In genomic region chr11:119997351-119997750, GRCm38 (mm10) we compare ENCODE assay signal across 27 mouse cellular contexts. TPM values are rescaled to one million over a fixed set of nuclear protein-coding genes. Genes with fewer than 3 reads are reported as not detected.
A peak's percentile ranks its signal among the peaks of the same experiment; 100 is the strongest.
DNase-seq lines count a peak whose midpoint lies in the region; ATAC-seq lines count a peak whose summit lies in the region.
"Had no signal": no experiment of that assay in that cellular context is flagged by ENCODE, and none has a peak within 500 bp of the region (broad histone marks: within the 10 kb centered on the region; RNA-seq: fewer than 3 reads in every experiment).

No protein-coding gene starts in this region.

- 0 out of 2 replicates have a peak overlapping the region, but pooled peaks have one; percentile 1 for H3K27ac ChIP-seq in hindbrain, embryonic 10.5 days
- H3K27ac ChIP-seq in hindbrain, embryonic 14.5 days: no peak overlapping the region
- H3K27ac ChIP-seq in limb, embryonic 13.5 days: no peak overlapping the region
- H3K27ac ChIP-seq in limb, embryonic 10.5 days: no peak overlapping the region
- H3K27ac ChIP-seq: embryonic facial prominence, embryonic 10.5 days; embryonic facial prominence, embryonic 13.5 days; forebrain, embryonic 12.5 days; forebrain, embryonic 15.5 days; gastrocnemius, adult 2 months; hindbrain, embryonic 15.5 days had no signal

- H3K9ac ChIP-seq in hindbrain, embryonic 14.5 days: no peak overlapping the region
- H3K9ac ChIP-seq in limb, embryonic 13.5 days: peak overlapping the region; percentile 43; the same call in 1 of the 2 replicates
- H3K9ac ChIP-seq: embryonic facial prominence, embryonic 13.5 days; forebrain, embryonic 12.5 days; forebrain, embryonic 15.5 days; hindbrain, embryonic 15.5 days had no signal

- 0 out of 2 replicates have a peak, but pooled peaks cover 11% of the 10 kb centered on the region for H3K4me1 ChIP-seq in hindbrain, embryonic 10.5 days (replicated peaks)
- H3K4me1 ChIP-seq in hindbrain, embryonic 14.5 days (replicated peaks; ENCODE audit: control insufficient read depth, insufficient read depth, low read length): no peaks in the 10 kb centered on the region
- H3K4me1 ChIP-seq in limb, embryonic 13.5 days: no peaks in the 10 kb centered on the region
- no peaks in the 10 kb centered on the region for H3K4me1 ChIP-seq in limb, embryonic 10.5 days
- H3K4me1 ChIP-seq: embryonic facial prominence, embryonic 13.5 days; hindbrain, embryonic 15.5 days had no signal

- peaks cover 47% of the 10 kb centered on the region for H3K36me3 ChIP-seq in hindbrain, embryonic 10.5 days
- H3K36me3 ChIP-seq in hindbrain, embryonic 14.5 days (replicated peaks; ENCODE audit: control insufficient read depth, insufficient read depth): no peaks in the 10 kb centered on the region
- peaks cover 72% of the 10 kb centered on the region for H3K36me3 ChIP-seq in limb, embryonic 13.5 days
- H3K36me3 ChIP-seq in limb, embryonic 10.5 days: peaks cover 55% of the 10 kb centered on the region
- H3K36me3 ChIP-seq: forebrain, embryonic 15.5 days; hindbrain, embryonic 15.5 days had no signal

- no peaks in the 10 kb centered on the region for H3K27me3 ChIP-seq in hindbrain, embryonic 10.5 days (ENCODE audit: insufficient read depth, poor library complexity, severe bottlenecking)
- no peaks in the 10 kb centered on the region for H3K27me3 ChIP-seq in hindbrain, embryonic 14.5 days (ENCODE audit: control insufficient read depth, insufficient read depth, low read length)
- H3K27me3 ChIP-seq in limb, embryonic 13.5 days: no peaks in the 10 kb centered on the region
- H3K27me3 ChIP-seq in limb, embryonic 10.5 days (ENCODE audit: low read depth, poor library complexity, severe bottlenecking): no peaks in the 10 kb centered on the region
- H3K27me3 ChIP-seq: embryonic facial prominence, embryonic 13.5 days; forebrain, embryonic 12.5 days; forebrain, embryonic 15.5 days; hindbrain, embryonic 15.5 days had no signal

- no peak overlapping the region for H3K4me3 ChIP-seq in hindbrain, embryonic 10.5 days
- H3K4me3 ChIP-seq in hindbrain, embryonic 14.5 days (replicated peaks; ENCODE audit: low read length): no peak overlapping the region
- H3K4me3 ChIP-seq in limb, embryonic 13.5 days: no peak overlapping the region
- no peak overlapping the region for H3K4me3 ChIP-seq in limb, embryonic 10.5 days
- H3K4me3 ChIP-seq: embryonic facial prominence, embryonic 10.5 days; embryonic facial prominence, embryonic 13.5 days; erythroblast, embryonic 14.5 days; forebrain, embryonic 12.5 days; forebrain, embryonic 15.5 days; gastrocnemius, adult 2 months; hindbrain, embryonic 15.5 days had no signal

- WGBS in hindbrain, embryonic 10.5 days: 88% methylated on average over 16 of the region's 16 CpGs
- 76% methylated on average over 16 of the region's 16 CpGs for WGBS in hindbrain, embryonic 14.5 days
- 92% methylated on average over 16 of the region's 16 CpGs for WGBS in limb, embryonic 13.5 days
- WGBS in limb, embryonic 10.5 days: 93% methylated on average over 16 of the region's 16 CpGs

- DNase-seq in adrenal gland, adult 8-10 months: peak; percentile 45
- no peak for DNase-seq in adrenal gland, postnatal 25 days
- no peak for DNase-seq in hindbrain, embryonic 10.5 days (ENCODE audit: low spot score)
- DNase-seq in hindbrain, embryonic 14.5 days (ENCODE audit: low spot score): no peak
- DNase-seq in limb, embryonic 10.5 days (ENCODE audit: low spot score): no peak
- no peak for DNase-seq in yolk sac, embryonic 10.5 days (ENCODE audit: low spot score)
- DNase-seq: cerebellum, adult 11 months; cerebellum, adult 2 months; cerebellum, adult 9-11 months; cerebellum, postnatal 25 days; embryo, embryonic 11 days; gastrocnemius, adult 2 months; gastrocnemius, postnatal 14 days; heart, adult 11 months; heart, postnatal 36 days; kidney, adult 2 months had no signal

- no peaks in the 10 kb centered on the region for H3K9me3 ChIP-seq in hindbrain, embryonic 10.5 days
- H3K9me3 ChIP-seq in hindbrain, embryonic 14.5 days (ENCODE audit: control insufficient read depth, low read length): no peaks in the 10 kb centered on the region
- H3K9me3 ChIP-seq in limb, embryonic 13.5 days: no peaks in the 10 kb centered on the region
- no peaks in the 10 kb centered on the region for H3K9me3 ChIP-seq in limb, embryonic 10.5 days (replicated peaks)
- H3K9me3 ChIP-seq: embryonic facial prominence, embryonic 10.5 days; embryonic facial prominence, embryonic 13.5 days; forebrain, embryonic 12.5 days; forebrain, embryonic 15.5 days; hindbrain, embryonic 15.5 days had no signal

- ATAC-seq in hindbrain, embryonic 14.5 days (ENCODE audit: low FRiP score): no peak
- ATAC-seq in limb, embryonic 13.5 days (ENCODE audit: low FRiP score, low read depth): no peak
- ATAC-seq: CD4-positive, CD25-positive, alpha-beta regulatory T cell, adult 4 months; forebrain, embryonic 15.5 days; intestine, postnatal 0 days had no signal

- H3K4me2 ChIP-seq in hindbrain, embryonic 14.5 days (replicated peaks): no peak overlapping the region
- no peak overlapping the region for H3K4me2 ChIP-seq in limb, embryonic 13.5 days (replicated peaks)
- H3K4me2 ChIP-seq: embryonic facial prominence, embryonic 13.5 days; forebrain, embryonic 12.5 days; forebrain, embryonic 15.5 days; heart, embryonic 11.5 days; hindbrain, embryonic 15.5 days had no signal

RNA-seq across cellular contexts. Expression of gene Aatk, which starts 49.6 kb away (rescaled TPM):
- total RNA-seq in adrenal gland, adult 8-10 months (2022): 10 to 100 TPM; 14.3 to 22.8 (median 18.3) TPM
- total RNA-seq in adrenal gland, postnatal 25 days (2021): 11.8 and 15.5 TPM in 2 replicates
- 1.6 and 3.2 TPM in 2 replicates for polyA plus RNA-seq in hindbrain, embryonic 10.5 days (2016; fragmentation: Nextera tagmentation; extraction: Ambion mirVana)
- 45.3 and 49.1 TPM in 2 replicates for polyA plus RNA-seq in hindbrain, embryonic 14.5 days (2014; fragmentation: Nextera tagmentation; extraction: Ambion mirVana)
- 5.2 and 6.1 TPM in 2 replicates for polyA plus RNA-seq in limb, embryonic 13.5 days (2015; fragmentation: Nextera tagmentation; extraction: Ambion mirVana)
- polyA plus RNA-seq in limb, embryonic 10.5 days (2016; fragmentation: Nextera tagmentation; extraction: Ambion mirVana): 0.78 and 1.7 TPM in 2 replicates
- polyA plus RNA-seq: C2C12; CD4-positive, CD25-positive, alpha-beta regulatory T cell, adult 4 months had no signal

RNA-seq across cellular contexts. Expression of gene Baiap2, which starts 54.8 kb away (rescaled TPM):
- total RNA-seq in adrenal gland, adult 8-10 months (2022): 10 to 100 TPM in 3 of 4 experiments, 1 to 10 TPM in 1; 9.3 to 39.2 (median 25.4) TPM
- total RNA-seq in adrenal gland, postnatal 25 days (2021): 12.0 and 17.0 TPM in 2 replicates
- 9.8 and 11.0 TPM in 2 replicates for polyA plus RNA-seq in hindbrain, embryonic 10.5 days (2016; fragmentation: Nextera tagmentation; extraction: Ambion mirVana)
- 13.7 and 14.4 TPM in 2 replicates for polyA plus RNA-seq in hindbrain, embryonic 14.5 days (2014; fragmentation: Nextera tagmentation; extraction: Ambion mirVana)
- 16.6 and 16.8 TPM in 2 replicates for polyA plus RNA-seq in limb, embryonic 13.5 days (2015; fragmentation: Nextera tagmentation; extraction: Ambion mirVana)
- 13.3 and 13.8 TPM in 2 replicates for polyA plus RNA-seq in limb, embryonic 10.5 days (2016; fragmentation: Nextera tagmentation; extraction: Ambion mirVana)
